Mouse (Mus musculus) gastrocnemius, adult 8-10 months (tissue): ENCODE measurements around the gene Ociad1. TPM values are rescaled to one million over a fixed set of nuclear protein-coding genes. Genes with fewer than 3 reads are reported as not detected.
"Not testable (repeated sequence)": the region's sequence is repeated elsewhere in the genome, so short reads cannot be mapped to it uniquely, and the experiment has no call there.

ENCODE experiments used
- DNase-seq, 2 experiments: peaks; one replicate each; pipeline ENCODE4 v3.0.0; 2022; ENCODE audit warnings: low spot score in 2 of 2
- total RNA-seq, 4 experiments: library from RNA; stranded (reverse); gene quantifications; 2 replicates each; pipeline ENCODE4 v1.2.4; 2022

The Ociad1 gene
- total RNA-seq, 4 experiments from 2014 or later: 134 to 158 (median 146) TPM

- no peak for DNase-seq
Observed at GRCm38 (mm10) chr5:73284046-73284445, 8.5 kb upstream of the Ociad1 start.

- no peak for DNase-seq
Observed at GRCm38 (mm10) chr5:73285470-73285978, 7.1 kb upstream of the Ociad1 start.

- no peak for DNase-seq
Observed at GRCm38 (mm10) chr5:73286603-73287002, 6.0 kb upstream of the Ociad1 start.

- DNase-seq: no peak
Observed at GRCm38 (mm10) chr5:73289900-73290299, 2.7 kb upstream of the Ociad1 start.

- no peak for DNase-seq
Observed at GRCm38 (mm10) chr5:73293458-73293827, 859 bp downstream of the Ociad1 start.

- no peak for DNase-seq
Observed at GRCm38 (mm10) chr5:73295016-73295415, 2.4 kb downstream of the Ociad1 start.

GRCm38 (mm10) chr5:73295916-73296315 lies 3.3 kb downstream of the Ociad1 start:
- no peak for DNase-seq

- no peak for DNase-seq
Observed at GRCm38 (mm10) chr5:73301601-73302307, 9.2 kb downstream of the Ociad1 start.

- DNase-seq: no peak
Observed at GRCm38 (mm10) chr5:73304507-73304906, 11.9 kb downstream of the Ociad1 start.

- no peak for DNase-seq
Observed at GRCm38 (mm10) chr5:73306486-73306885, 13.9 kb downstream of the Ociad1 start.

GRCm38 (mm10) chr5:73307297-73307696 lies 14.7 kb downstream of the Ociad1 start:
- DNase-seq: no peak

- no peak for DNase-seq
Observed at GRCm38 (mm10) chr5:73309496-73309895, 16.9 kb downstream of the Ociad1 start.

- DNase-seq: no peak
Observed at GRCm38 (mm10) chr5:73310401-73310800, 17.8 kb downstream of the Ociad1 start.

GRCm38 (mm10) chr5:73311458-73311857 lies 18.9 kb downstream of the Ociad1 start:
- no peak for DNase-seq

GRCm38 (mm10) chr5:73313591-73313990 lies 21.0 kb downstream of the Ociad1 start:
- no peak for DNase-seq

- DNase-seq: no peak
Observed at GRCm38 (mm10) chr5:73314654-73315053, 22.1 kb downstream of the Ociad1 start.

GRCm38 (mm10) chr5:73319306-73319705 lies 26.7 kb downstream of the Ociad1 start:
- DNase-seq: no peak

GRCm38 (mm10) chr5:73322684-73323083 lies 30.1 kb downstream of the Ociad1 start:
- not testable (repeated sequence) for DNase-seq

GRCm38 (mm10) chr5:73323602-73324001 lies 31.0 kb downstream of the Ociad1 start:
- DNase-seq: no peak

- DNase-seq: peak in 1 of 2 experiments; percentile 37
Observed at GRCm38 (mm10) chr5:73324526-73325170, 32.1 kb downstream of the Ociad1 start.

- no peak for DNase-seq
Observed at GRCm38 (mm10) chr5:73331002-73331401, 38.4 kb downstream of the Ociad1 start.

- no peak for DNase-seq
Observed at GRCm38 (mm10) chr5:73336448-73336847, 43.9 kb downstream of the Ociad1 start.
